Mouse (Mus musculus) common myeloid progenitor, adult 5-6 weeks (primary cell): ENCODE measurements around the gene Olfml2a. TPM values are rescaled to one million over a fixed set of nuclear protein-coding genes. Genes with fewer than 3 reads are reported as not detected.
A peak's percentile ranks its signal among the peaks of the same experiment; 100 is the strongest.
"Not testable (repeated sequence)": the region's sequence is repeated elsewhere in the genome, so short reads cannot be mapped to it uniquely, and the experiment has no call there.

ENCODE experiments used
- ATAC-seq: replicated peaks from 2 replicates; pipeline ENCODE4 v1.8.0; 2016; ENCODE audit warnings: low read depth, mild to moderate bottlenecking, moderate TSS enrichment, inconsistent platforms; ENCODE audit not compliant: poor library complexity, severe bottlenecking
- total RNA-seq: library from RNA; stranded (forward); fragments of 200-1000, 187-1606 nt; gene quantifications from 2 replicates; pipeline ENCODE4 v1.2.3, GENCODE M21; 2017

The Olfml2a gene
- total RNA-seq, 1 experiment from 2014 or later: not detected

DNA sequence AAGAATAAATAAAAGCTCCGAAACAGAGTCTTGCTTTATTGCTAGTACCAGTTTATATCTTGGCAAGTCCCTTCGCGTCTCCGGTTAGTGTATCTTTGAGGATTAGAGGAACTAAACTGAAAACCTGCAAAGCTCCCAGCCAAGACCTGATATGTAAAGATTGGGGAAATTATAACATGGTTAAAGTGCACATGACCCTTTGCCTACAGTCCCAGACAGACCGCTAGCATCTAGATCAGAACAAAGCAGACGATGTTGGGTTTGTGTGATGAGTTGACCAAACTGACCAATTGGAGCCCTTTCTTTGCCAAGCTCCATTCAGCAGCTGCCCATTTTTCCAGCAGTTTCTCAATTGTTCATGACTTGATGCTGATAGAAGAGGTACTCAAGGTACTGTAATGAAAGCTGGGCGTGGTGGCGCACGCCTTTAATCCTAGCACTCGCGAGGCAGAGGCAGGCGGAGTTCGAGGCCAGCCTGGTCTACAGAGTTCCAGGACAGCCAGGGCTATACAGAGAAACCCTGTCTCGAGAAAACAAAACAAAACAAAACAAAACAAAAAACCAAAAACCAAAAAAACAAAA, 74.5 kb downstream of the Olfml2a start:
- no peak for ATAC-seq

DNA sequence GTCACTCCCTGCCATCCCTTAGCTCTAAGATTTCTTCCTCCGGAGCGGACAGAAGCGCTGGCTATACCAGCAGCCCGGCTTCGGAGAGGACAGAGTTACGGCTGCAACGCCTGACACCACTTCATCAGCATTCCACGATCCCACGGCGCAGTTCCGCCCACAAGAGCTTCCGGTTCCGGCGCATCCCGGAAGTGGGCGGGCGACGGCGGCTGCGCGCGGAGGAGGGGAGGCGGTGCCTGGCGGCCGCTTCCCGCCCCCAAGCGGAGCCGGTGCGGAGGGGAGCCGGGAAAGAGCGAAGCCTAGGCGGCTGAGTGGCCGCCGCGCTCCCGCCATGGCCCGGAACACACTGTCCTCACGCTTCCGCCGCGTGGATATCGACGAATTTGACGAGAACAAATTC, 76.1 kb downstream of the Olfml2a start:
- peak; percentile 60 for ATAC-seq

DNA sequence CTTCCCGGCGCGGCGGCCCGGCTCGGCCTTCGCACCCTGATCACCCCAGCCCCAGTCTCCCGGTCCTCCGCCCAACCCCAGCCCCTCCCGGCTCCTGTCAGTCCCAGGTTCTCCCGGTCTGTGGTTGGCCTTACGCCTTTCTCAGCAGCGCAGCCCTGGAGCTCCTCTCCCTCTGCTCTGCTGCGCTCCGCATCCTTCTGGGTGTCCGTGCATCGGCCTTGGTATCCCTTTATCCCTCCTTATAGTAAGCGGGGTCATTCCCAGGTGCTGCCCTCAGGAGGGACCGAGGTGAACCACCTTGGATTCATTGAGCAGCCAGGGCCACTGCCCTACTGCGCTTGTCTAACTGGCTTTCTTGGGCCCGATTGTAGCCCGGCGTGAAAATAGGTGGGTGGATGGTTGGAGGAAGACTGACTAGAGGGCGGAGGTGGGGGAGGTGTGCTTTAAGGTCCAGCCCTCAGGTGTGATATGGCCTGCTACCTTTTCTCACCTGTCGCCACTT, 76.6 kb downstream of the Olfml2a start:
- peak; percentile 4 for ATAC-seq

DNA sequence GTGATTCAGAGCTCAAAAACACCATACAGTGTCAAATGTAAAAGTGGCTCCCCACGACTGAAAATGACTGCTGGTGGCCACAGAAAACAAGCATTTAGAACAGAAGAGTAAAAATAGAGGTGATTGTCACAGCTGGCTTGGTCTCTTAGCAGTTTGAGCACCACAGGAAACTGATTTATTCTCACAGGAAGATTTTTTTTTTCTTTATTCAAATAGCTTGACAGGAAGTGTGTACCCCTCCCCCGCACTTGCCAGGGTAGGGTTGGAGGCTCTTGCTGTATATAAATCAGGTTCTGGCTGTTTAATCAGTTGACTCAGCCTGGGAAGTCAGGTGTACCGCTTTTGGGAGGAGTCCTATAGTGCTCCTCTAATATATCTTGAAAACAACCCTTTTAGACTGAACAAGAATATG, 77.2 kb downstream of the Olfml2a start:
- ATAC-seq: no peak

DNA sequence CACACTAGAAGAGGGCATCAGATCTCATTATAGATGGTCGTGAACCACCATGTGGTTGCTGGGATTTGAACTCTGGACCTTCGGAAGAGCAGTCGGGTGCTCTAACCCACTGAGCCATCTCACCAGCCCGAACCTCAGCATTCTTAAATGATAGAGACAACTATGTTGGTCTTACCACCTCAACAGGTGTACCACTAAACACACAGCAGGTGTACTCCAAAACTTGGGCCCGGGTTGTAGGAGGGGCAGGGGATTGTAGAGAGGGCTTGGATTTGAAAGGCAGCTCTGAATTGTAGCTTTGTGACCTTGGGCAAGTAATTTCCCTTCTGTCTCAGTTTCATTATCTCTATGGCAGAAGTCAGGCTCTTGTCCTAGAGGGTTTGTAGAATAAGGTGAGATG, 78.4 kb downstream of the Olfml2a start:
- not testable (repeated sequence) for ATAC-seq

DNA sequence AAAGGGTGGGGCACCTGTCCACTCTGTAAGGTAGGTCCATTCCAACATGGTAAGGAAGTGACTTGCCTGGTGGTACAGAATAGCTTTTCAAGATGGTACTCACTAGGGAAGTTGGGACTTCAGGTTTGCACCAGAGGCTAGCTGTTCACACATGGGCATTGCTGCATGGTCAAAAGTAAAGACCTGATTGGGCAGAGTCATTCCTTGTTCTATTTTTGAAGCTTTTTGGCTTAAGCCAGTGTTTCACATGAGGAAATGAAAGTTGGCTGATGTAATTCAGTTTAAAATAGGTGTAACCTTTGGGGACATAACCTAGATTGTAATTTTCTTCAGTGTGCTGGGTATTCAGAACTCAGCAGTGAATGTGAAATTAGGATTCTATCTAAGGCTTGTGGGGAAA, 79.5 kb downstream of the Olfml2a start:
- ATAC-seq: peak; percentile 30

DNA sequence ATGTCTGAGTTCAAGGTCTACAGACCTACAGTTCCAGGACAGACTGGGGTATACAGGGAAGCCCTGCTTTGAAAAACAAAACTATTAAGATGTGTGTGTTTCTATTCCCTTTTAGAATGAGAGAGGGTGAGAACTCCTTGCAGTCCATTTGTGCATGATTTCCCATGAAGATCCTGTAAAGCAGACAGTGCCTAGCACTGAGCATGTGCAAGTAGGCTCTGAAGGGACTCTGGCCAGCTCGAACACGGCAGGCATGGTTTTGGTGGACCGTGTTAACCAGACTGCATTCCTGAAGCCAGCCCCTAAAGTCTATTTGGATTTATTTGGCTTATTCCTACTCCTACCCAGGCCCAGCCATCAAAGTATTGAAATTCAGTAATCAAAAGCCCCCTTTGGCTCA, 80.2 kb downstream of the Olfml2a start:
- ATAC-seq: no peak

DNA sequence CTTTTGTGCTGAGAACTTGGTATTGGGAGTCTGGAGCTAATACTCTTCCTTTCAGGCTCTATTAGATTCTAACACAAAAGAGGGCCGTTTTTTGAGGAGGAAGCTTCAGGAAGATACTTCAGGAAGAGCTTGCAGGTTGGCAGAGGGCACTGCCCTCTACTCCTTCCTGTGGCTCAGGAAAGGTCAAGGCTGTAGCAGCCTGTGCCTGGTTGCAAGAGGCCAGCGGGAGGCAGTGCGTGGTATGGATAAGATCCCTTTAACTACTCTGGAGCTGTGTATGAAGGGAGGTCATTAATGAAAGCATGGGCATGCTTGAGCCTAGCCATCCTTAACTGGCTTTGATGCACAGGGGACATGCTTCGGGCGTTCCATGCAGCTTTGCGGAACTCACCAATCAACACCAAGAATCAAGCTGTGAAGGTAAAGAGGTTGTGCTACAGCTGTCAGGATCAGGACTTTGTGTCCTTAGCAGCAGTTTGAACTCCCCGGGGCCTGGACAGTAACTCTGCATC, 81.0 kb downstream of the Olfml2a start:
- no peak for ATAC-seq

Other genes with a start within 250 kb of the Olfml2a start
- not detected in 2 replicates for gene Nr5a1, start 217.4 kb upstream of the Olfml2a start, total RNA-seq
- gene Nr6a1, start 4.3 kb upstream of the Olfml2a start, total RNA-seq: 1.7 and 5.7 TPM in 2 replicates
- 0.18 and 0.34 TPM in 2 replicates for gene Wdr38, start 65.5 kb downstream of the Olfml2a start, total RNA-seq
- gene Arpc5l, start 73.4 kb downstream of the Olfml2a start, total RNA-seq: 56.4 and 67.3 TPM in 2 replicates
- 1,747 and 1,973 TPM in 2 replicates for gene Rpl35, start 73.6 kb downstream of the Olfml2a start, total RNA-seq
- 11.5 and 21.1 TPM in 2 replicates for gene Golga1, start 133.6 kb downstream of the Olfml2a start, total RNA-seq